Mouse (Mus musculus) midbrain, embryonic 10.5 days (tissue): Measurements from ENCODE around the gene Chsy1. TPM values are rescaled to one million over a fixed set of nuclear protein-coding genes. Genes with fewer than 3 reads are reported as not detected.

Experiments
- DNase-seq: peaks from one replicate; pipeline ENCODE4 v3.0.0-alpha.2; 2017; ENCODE audit warnings: low spot score
- H3K27ac ChIP-seq: fragments of 300-500 bp; sonication (generic); replicated peaks from 2 replicates; pipeline ENCODE4 v1.5.1; 2016; ENCODE audit warnings: mild to moderate bottlenecking
- H3K27me3 ChIP-seq: fragments of 300-500 bp; sonication (generic); 2 replicates; pipeline ENCODE4 v1.6.1; 2016; ENCODE audit warnings: low read depth, mild to moderate bottlenecking; ENCODE audit not compliant: poor library complexity, severe bottlenecking
- H3K36me3 ChIP-seq: fragments of 300-500 bp; sonication (generic); 2 replicates; pipeline ENCODE4 v1.6.1; 2016; ENCODE audit warnings: mild to moderate bottlenecking, moderate library complexity
- H3K4me1 ChIP-seq: fragments of 300-500 bp; sonication (generic); 2 replicates; pipeline ENCODE4 v1.6.1; 2016
- H3K4me3 ChIP-seq: fragments of 300-500 bp; sonication (generic); 2 replicates; pipeline ENCODE4 v1.5.1; 2016; ENCODE audit warnings: mild to moderate bottlenecking, moderate library complexity
- H3K9me3 ChIP-seq: fragments of 300-500 bp; sonication (generic); replicated peaks from 2 replicates; pipeline ENCODE4 v1.6.1; 2016; ENCODE audit warnings: mild to moderate bottlenecking
- WGBS: fragments of 180-500 bp; shearing (Covaris S2); methylation state at CpG from one replicate; pipeline ENCODE4 v1.1.7; 2016; 5-methylcytosine and 5-hydroxymethylcytosine counted together
- polyA plus RNA-seq: library from polyadenylated mRNA; unstranded; fragments of >200 nt; fragmentation: Nextera tagmentation; extraction: Ambion mirVana; gene quantifications from 2 replicates; pipeline ENCODE4 v1.2.1, GENCODE M21; 2016

Gene Chsy1
- polyA plus RNA-seq, 1 experiment from 2014 or later, result 12.0 TPM

GRCm38 (mm10) chr7:66209920-66210319 is 100.6 kb downstream of the Chsy1 start:
- Histone ChIP-seq H3K27me3 (no peaks in the 10 kb centered on the region), H3K27ac (no peak overlapping the region), H3K4me3 (no peak overlapping the region), H3K36me3 (no peaks in the 10 kb centered on the region), H3K9me3 (0 out of 2 replicates have a peak, but pooled peaks cover 4% of the 10 kb centered on the region), H3K4me1 (no peaks in the 10 kb centered on the region)
- no peak for DNase-seq
- WGBS, result 82% methylated on average over 2 of the region's 2 CpGs

- Histone ChIP-seq H3K9me3 (no peaks in the 10 kb centered on the region), H3K4me1 (peaks cover 14% of the 10 kb centered on the region), H3K27me3 (no peaks in the 10 kb centered on the region), H3K27ac (no peak overlapping the region), H3K36me3 (no peaks in the 10 kb centered on the region), H3K4me3 (no peak overlapping the region)
- no peak for DNase-seq
- 97% methylated on average over 1 of the region's 1 CpGs for WGBS
Measured at GRCm38 (mm10) chr7:66212887-66213286, 103.6 kb downstream of the Chsy1 start.

GRCm38 (mm10) chr7:66214477-66214876 is 105.2 kb downstream of the Chsy1 start:
- no peak overlapping the region for H3K27ac ChIP-seq
- no peak overlapping the region for H3K4me3 ChIP-seq
- H3K9me3 ChIP-seq, result no peaks in the 10 kb centered on the region
- H3K27me3 ChIP-seq, result no peaks in the 10 kb centered on the region
- H3K4me1 ChIP-seq, result peaks cover 28% of the 10 kb centered on the region
- H3K36me3 ChIP-seq, result no peaks in the 10 kb centered on the region
- DNase-seq, result no peak
- WGBS, result 91% methylated on average over 6 of the region's 6 CpGs

- Histone ChIP-seq H3K4me1 (peaks cover 34% of the 10 kb centered on the region), H3K36me3 (no peaks in the 10 kb centered on the region), H3K27me3 (no peaks in the 10 kb centered on the region), H3K9me3 (no peaks in the 10 kb centered on the region), H3K27ac (no peak overlapping the region), H3K4me3 (no peak overlapping the region)
- WGBS, result 87% methylated on average over 1 of the region's 1 CpGs
- no peak for DNase-seq
Measured at GRCm38 (mm10) chr7:66215911-66216310, 106.6 kb downstream of the Chsy1 start.

GRCm38 (mm10) chr7:66217011-66217410 is 107.7 kb downstream of the Chsy1 start:
- H3K27ac ChIP-seq, result 0 out of 2 replicates have a peak overlapping the region, but pooled peaks have one; percentile 6
- H3K4me1 ChIP-seq, result peaks cover 34% of the 10 kb centered on the region
- H3K36me3 ChIP-seq, result no peaks in the 10 kb centered on the region
- DNase-seq, result no peak
- H3K27me3 ChIP-seq, result no peaks in the 10 kb centered on the region
- 88% methylated on average over 7 of the region's 7 CpGs for WGBS
- H3K4me3 ChIP-seq, result no peak overlapping the region
- no peaks in the 10 kb centered on the region for H3K9me3 ChIP-seq

- Histone ChIP-seq H3K27ac (peak overlapping the region; percentile 76; the same call in 1 of the 2 replicates), H3K4me3 (no peak overlapping the region), H3K36me3 (no peaks in the 10 kb centered on the region), H3K9me3 (no peaks in the 10 kb centered on the region), H3K4me1 (peaks cover 39% of the 10 kb centered on the region), H3K27me3 (no peaks in the 10 kb centered on the region)
- DNase-seq, result no peak
- WGBS, result 76% methylated on average over 7 of the region's 7 CpGs
Measured at GRCm38 (mm10) chr7:66217531-66218094, 108.3 kb downstream of the Chsy1 start.

GRCm38 (mm10) chr7:66218193-66219014 is 109.1 kb downstream of the Chsy1 start:
- Histone ChIP-seq H3K36me3 (no peaks in the 10 kb centered on the region), H3K4me1 (peaks cover 46% of the 10 kb centered on the region), H3K9me3 (no peaks in the 10 kb centered on the region), H3K4me3 (no peak overlapping the region), H3K27ac (peak overlapping the region; percentile 76), H3K27me3 (no peaks in the 10 kb centered on the region)
- 42% methylated on average over 9 of the region's 9 CpGs for WGBS
- peak; percentile 44 for DNase-seq

GRCm38 (mm10) chr7:66219028-66219793 is 109.9 kb downstream of the Chsy1 start:
- no peaks in the 10 kb centered on the region for H3K27me3 ChIP-seq
- peaks cover 46% of the 10 kb centered on the region for H3K4me1 ChIP-seq
- 87% methylated on average over 4 of the region's 4 CpGs for WGBS
- H3K27ac ChIP-seq, result peak overlapping the region; percentile 23; the same call in 1 of the 2 replicates
- no peaks in the 10 kb centered on the region for H3K9me3 ChIP-seq
- no peaks in the 10 kb centered on the region for H3K36me3 ChIP-seq
- DNase-seq, result no peak
- H3K4me3 ChIP-seq, result no peak overlapping the region

GRCm38 (mm10) chr7:66219794-66220227 is 110.5 kb downstream of the Chsy1 start:
- WGBS, result 78% methylated on average over 4 of the region's 4 CpGs

GRCm38 (mm10) chr7:66222621-66223091 is 113.3 kb downstream of the Chsy1 start:
- WGBS, result 28% methylated on average over 8 of the region's 8 CpGs

More at GRCm38 (mm10) chr7:66219794-66220227, 110.5 kb downstream of the Chsy1 start:
- H3K27ac ChIP-seq, result peak overlapping the region; percentile 23; the same call in 1 of the 2 replicates
- H3K9me3 ChIP-seq, result no peaks in the 10 kb centered on the region
- peaks cover 46% of the 10 kb centered on the region for H3K4me1 ChIP-seq
- H3K27me3 ChIP-seq, result no peaks in the 10 kb centered on the region
- DNase-seq, result no peak
- no peaks in the 10 kb centered on the region for H3K36me3 ChIP-seq
- H3K4me3 ChIP-seq, result no peak overlapping the region

More at GRCm38 (mm10) chr7:66222621-66223091, 113.3 kb downstream of the Chsy1 start:
- peak; percentile 38 for DNase-seq
- Histone ChIP-seq H3K27ac (peak overlapping the region; percentile 65), H3K4me1 (peaks cover 34% of the 10 kb centered on the region), H3K27me3 (no peaks in the 10 kb centered on the region), H3K9me3 (no peaks in the 10 kb centered on the region), H3K4me3 (0 out of 2 replicates have a peak overlapping the region, but pooled peaks have one; percentile 11), H3K36me3 (no peaks in the 10 kb centered on the region)
